ENCODE assay signal across 8 mouse cellular contexts in genomic region chr2:132111266-132111665, GRCm38 (mm10). TPM values are rescaled to one million over a fixed set of nuclear protein-coding genes. Genes with fewer than 3 reads are reported as not detected.
A peak's percentile ranks its signal among the peaks of the same experiment; 100 is the strongest.
DNase-seq lines count a peak whose midpoint lies in the region; ATAC-seq and TF ChIP-seq lines count a peak whose summit lies in the region.

No protein-coding gene starts in this region.

- H3K27me3 ChIP-seq in forebrain, embryonic 14.5 days (replicated peaks; ENCODE audit: control insufficient read depth, insufficient read depth, low read length), result no peaks in the 10 kb centered on the region
- no peaks in the 10 kb centered on the region for H3K27me3 ChIP-seq in lung, postnatal 0 days (replicated peaks; ENCODE audit: insufficient read depth, low read length)

- H3K4me1 ChIP-seq in forebrain, embryonic 14.5 days (ENCODE audit: control insufficient read depth, insufficient read depth, low read length), result peaks cover 3% of the 10 kb centered on the region; the same call in 1 of the 2 replicates
- peaks cover 13% of the 10 kb centered on the region; the same call in 1 of the 2 replicates for H3K4me1 ChIP-seq in lung, postnatal 0 days (ENCODE audit: insufficient read depth, low read depth, low read length)

- peak; percentile 37 for DNase-seq in MN1 (ENCODE audit: low spot score)
- peak; percentile 85 for DNase-seq in forebrain, embryonic 14.5 days (ENCODE audit: low spot score)
- DNase-seq in heart, postnatal 36 days, result peak; percentile 57 to 63
- DNase-seq in layer of hippocampus, adult 9-11 months, result peak; percentile 85
- peak; percentile 94 for DNase-seq in lung, postnatal 0 days (ENCODE audit: low spot score)
- peak; percentile 83 for DNase-seq in right cerebral cortex, adult 18-20 months
- DNase-seq in yolk sac, embryonic 10.5 days (ENCODE audit: low spot score), result peak; percentile 30

- intact Hi-C loops in heart, postnatal 36 days (cut with DNase I), result loop anchor here (1.0 to 5.0 kb wide), 4 partner anchors 49 to 289 kb away; no protein-coding TSS in a partner anchor

- no peak overlapping the region for H3K27ac ChIP-seq in forebrain, embryonic 14.5 days (ENCODE audit: low read depth, low read length)
- H3K27ac ChIP-seq in lung, postnatal 0 days (ENCODE audit: low read length), result peak overlapping the region; percentile 43; the same call in 1 of the 2 replicates

- peak; percentile 60 for ATAC-seq in cerebellum, adult (ENCODE audit: insufficient number of reproducible peaks, low FRiP score, low TSS enrichment)
- ATAC-seq in forebrain, embryonic 14.5 days, result peak; percentile 73
- peak; percentile 74 for ATAC-seq in lung, postnatal 0 days

- H3K9me3 ChIP-seq in forebrain, embryonic 14.5 days (replicated peaks; ENCODE audit: control insufficient read depth, low read length), result no peaks in the 10 kb centered on the region
- H3K9me3 ChIP-seq in lung, postnatal 0 days (ENCODE audit: low read length), result no peaks in the 10 kb centered on the region

- no peak overlapping the region for H3K4me2 ChIP-seq in forebrain, embryonic 14.5 days (ENCODE audit: low read length)
- 0 out of 2 replicates have a peak overlapping the region, but pooled peaks have one; percentile 22 for H3K4me2 ChIP-seq in lung, postnatal 0 days (replicated peaks; ENCODE audit: low read depth, low read length)

- H3K9ac ChIP-seq in forebrain, embryonic 14.5 days (ENCODE audit: low read length), result no peak overlapping the region
- no peak overlapping the region for H3K9ac ChIP-seq in lung, postnatal 0 days (replicated peaks; ENCODE audit: low read depth)

- peak; percentile 94 for TF ChIP-seq CTCF in lung, postnatal 0 days (IDR thresholded peaks at IDR 0.05)

- H3K36me3 ChIP-seq in forebrain, embryonic 14.5 days (ENCODE audit: control insufficient read depth, insufficient read depth, low read length), result no peaks in the 10 kb centered on the region
- H3K36me3 ChIP-seq in lung, postnatal 0 days (ENCODE audit: insufficient read depth, low read length), result no peaks in the 10 kb centered on the region

- H3K4me3 ChIP-seq in forebrain, embryonic 14.5 days (ENCODE audit: low read depth, low read length), result no peak overlapping the region
- H3K4me3 ChIP-seq in lung, postnatal 0 days (ENCODE audit: low read depth, low read length), result no peak overlapping the region

- WGBS in forebrain, embryonic 14.5 days, result 56% methylated on average over 9 of the region's 9 CpGs
- 38% methylated on average over 9 of the region's 9 CpGs for WGBS in lung, postnatal 0 days

- TF ChIP-seq EP300 in lung, postnatal 0 days (IDR thresholded peaks at IDR 0.05), result 0 out of 2 replicates have a peak, but pooled peaks have one; percentile 10

RNA-seq across cellular contexts. Expression of gene Slc23a2, which starts 33.6 kb away (rescaled TPM):
- polyA plus RNA-seq in forebrain, embryonic 14.5 days (2014; fragmentation: Nextera tagmentation; extraction: Ambion mirVana), result 19.3 and 25.3 TPM in 2 replicates
- total RNA-seq in heart, postnatal 36 days (2021), result 10 to 100 TPM; 13.0 to 14.1 TPM
- polyA plus RNA-seq in lung, postnatal 0 days (2015; fragmentation: Nextera tagmentation; extraction: Ambion mirVana), result 26.6 and 35.8 TPM in 2 replicates

Comparison
In these comparisons a context has a peak if more than half of its experiments do, and no peak if none do; other contexts are left out.
1. DNase-seq: peak in every context shown above with its lines; median percentile 94 in lung, postnatal 0 days; 85 in forebrain, embryonic 14.5 days; 85 in layer of hippocampus, adult 9-11 months; 83 in right cerebral cortex, adult 18-20 months; 60 in heart, postnatal 36 days; 37 in MN1; 30 in yolk sac, embryonic 10.5 days.